Mouse (Mus musculus): ENCODE data around the gene Hic1. TPM values are rescaled to one million over a fixed set of nuclear protein-coding genes. Genes with fewer than 3 reads are reported as not detected.

Gene Hic1
- polyA plus RNA-seq, 1 experiment from 2014 or later: 0.21 TPM

DNA sequence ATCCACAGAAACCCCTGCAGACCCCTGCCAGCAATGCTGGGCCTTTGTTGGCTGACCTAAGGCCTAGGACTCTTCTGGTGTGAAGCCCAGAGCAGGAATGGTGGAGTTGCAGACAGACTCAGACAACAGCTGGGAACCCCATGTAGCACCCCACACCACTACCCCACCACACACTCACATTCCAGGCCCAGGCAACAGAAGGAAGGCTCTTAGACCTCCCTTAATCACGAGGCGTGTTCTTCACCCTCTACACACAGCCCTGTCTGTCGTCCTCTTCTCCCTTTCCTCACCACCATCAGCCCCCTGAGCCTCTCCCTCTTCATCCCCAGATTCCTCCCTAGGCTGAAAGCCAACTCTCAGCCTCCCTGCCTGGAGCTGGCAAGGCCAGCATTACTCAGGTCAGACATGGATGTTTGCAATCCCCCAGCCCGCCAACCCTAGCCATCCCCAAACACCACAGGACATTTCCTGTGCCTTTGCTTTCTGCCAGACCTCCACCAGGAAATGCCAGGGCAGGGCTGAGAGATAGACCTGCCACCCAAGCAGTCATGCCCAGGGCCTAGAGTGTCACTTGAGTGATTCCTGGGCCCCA lies 7.8 kb downstream of the Hic1 start:
- Histone ChIP-seq H3K4me1 (peaks cover 35% of the 10 kb centered on the region), H3K9me3 (no peaks in the 10 kb centered on the region), H3K36me3 (replicated peaks) (peaks cover 66% of the 10 kb centered on the region), H3K27ac (no peak overlapping the region), H3K27me3 (ENCODE audit: poor library complexity, severe bottlenecking) (peaks cover 44% of the 10 kb centered on the region), H3K4me3 (no peak overlapping the region)
- no peak for DNase-seq (ENCODE audit: extremely low spot score, low spot score)
- 84% methylated on average over 4 of the region's 4 CpGs for WGBS

DNA sequence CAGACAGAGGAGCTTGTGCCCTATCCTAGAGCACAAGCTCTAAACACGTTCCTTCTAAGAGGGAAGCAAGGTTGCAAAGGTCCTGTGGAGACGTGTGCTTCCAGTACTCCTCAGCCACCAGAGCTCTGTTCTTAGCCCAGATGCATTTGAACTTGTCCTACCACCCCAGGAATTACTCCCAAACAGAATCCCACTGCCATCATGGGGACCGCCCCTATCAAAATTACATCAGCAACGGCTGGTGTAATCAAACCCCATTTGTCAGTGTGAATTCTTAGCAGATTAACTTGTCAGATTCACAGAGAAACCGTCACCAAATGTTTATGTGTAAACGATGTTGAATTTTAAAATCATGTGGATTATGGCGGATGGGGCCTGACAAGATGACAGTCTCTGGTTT lies 8.4 kb downstream of the Hic1 start:
- H3K27me3 ChIP-seq (ENCODE audit: poor library complexity, severe bottlenecking): peaks cover 38% of the 10 kb centered on the region
- WGBS: 90% methylated on average over 7 of the region's 7 CpGs
- no peak overlapping the region for H3K27ac ChIP-seq
- DNase-seq (ENCODE audit: extremely low spot score, low spot score): no peak
- H3K4me3 ChIP-seq: no peak overlapping the region
- no peaks in the 10 kb centered on the region for H3K9me3 ChIP-seq
- H3K4me1 ChIP-seq: peaks cover 35% of the 10 kb centered on the region
- H3K36me3 ChIP-seq (replicated peaks): peaks cover 71% of the 10 kb centered on the region

GRCm38 (mm10) chr11:75159564-75159963 lies 9.8 kb downstream of the Hic1 start:
- H3K36me3 ChIP-seq (replicated peaks): peaks cover 71% of the 10 kb centered on the region

DNA sequence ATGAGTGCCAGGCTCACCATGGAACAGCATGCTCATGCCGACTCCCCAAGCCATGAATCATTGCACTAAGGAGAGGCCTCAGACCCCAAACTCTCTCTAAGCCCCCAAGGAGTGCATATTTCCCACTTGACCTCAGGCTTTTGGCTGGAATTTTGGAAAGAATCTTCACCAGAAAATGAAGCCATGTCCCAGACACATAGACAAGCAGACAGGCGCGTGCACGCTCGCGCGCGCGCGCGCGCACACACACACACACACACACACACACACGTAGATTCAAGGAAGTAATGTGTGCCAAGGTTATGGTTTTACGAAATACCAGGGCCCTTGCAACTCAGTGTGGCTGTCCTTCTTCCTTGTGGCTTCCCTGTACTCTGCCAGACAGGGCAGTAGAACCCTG lies 10.9 kb downstream of the Hic1 start:
- H3K27ac ChIP-seq: no peak overlapping the region
- no peak for DNase-seq (ENCODE audit: extremely low spot score, low spot score)
- peaks cover 73% of the 10 kb centered on the region for H3K36me3 ChIP-seq (replicated peaks)
- WGBS: 93% methylated on average over 14 of the region's 14 CpGs
- no peaks in the 10 kb centered on the region for H3K9me3 ChIP-seq
- peaks cover 13% of the 10 kb centered on the region for H3K27me3 ChIP-seq (ENCODE audit: poor library complexity, severe bottlenecking)
- H3K4me3 ChIP-seq: no peak overlapping the region
- H3K4me1 ChIP-seq: peaks cover 24% of the 10 kb centered on the region

More at GRCm38 (mm10) chr11:75159564-75159963, 9.8 kb downstream of the Hic1 start:
- Histone ChIP-seq H3K27ac (no peak overlapping the region), H3K4me3 (no peak overlapping the region), H3K4me1 (peaks cover 24% of the 10 kb centered on the region), H3K27me3 (ENCODE audit: poor library complexity, severe bottlenecking) (peaks cover 24% of the 10 kb centered on the region), H3K9me3 (no peaks in the 10 kb centered on the region)
- no peak for DNase-seq (ENCODE audit: extremely low spot score, low spot score)
- WGBS: 54% methylated on average over 2 of the region's 2 CpGs

DNA sequence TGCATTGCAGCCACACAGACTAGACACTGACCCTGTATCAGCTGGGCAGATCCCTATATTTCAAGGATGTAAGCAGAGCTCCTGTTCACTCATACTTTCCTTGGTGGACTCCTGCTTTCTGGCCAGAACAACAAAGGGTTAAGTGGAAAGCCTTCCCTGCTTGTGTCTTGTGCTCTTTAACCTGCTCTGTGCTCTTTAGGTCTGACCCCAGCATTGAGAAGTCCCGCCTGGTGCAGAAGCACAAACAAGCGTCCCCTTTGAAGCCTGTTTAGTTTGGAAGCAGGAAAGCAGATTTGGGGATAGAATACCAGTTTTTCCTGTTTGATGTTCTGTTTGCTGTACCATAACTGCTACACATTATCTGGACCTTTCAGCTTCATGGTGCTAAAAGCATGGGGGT lies 11.4 kb downstream of the Hic1 start:
- no peak for DNase-seq (ENCODE audit: extremely low spot score, low spot score)
- Histone ChIP-seq H3K4me3 (no peak overlapping the region), H3K9me3 (no peaks in the 10 kb centered on the region), H3K27me3 (ENCODE audit: poor library complexity, severe bottlenecking) (peaks cover 8% of the 10 kb centered on the region), H3K36me3 (replicated peaks) (peaks cover 72% of the 10 kb centered on the region), H3K4me1 (peaks cover 24% of the 10 kb centered on the region), H3K27ac (no peak overlapping the region)
- 46% methylated on average over 2 of the region's 2 CpGs for WGBS

- H3K4me1 ChIP-seq: peaks cover 24% of the 10 kb centered on the region
- H3K27ac ChIP-seq: no peak overlapping the region
- DNase-seq (ENCODE audit: extremely low spot score, low spot score): no peak
- WGBS: 64% methylated on average over 4 of the region's 4 CpGs
- H3K36me3 ChIP-seq (replicated peaks): peaks cover 66% of the 10 kb centered on the region
- no peak overlapping the region for H3K4me3 ChIP-seq
- no peaks in the 10 kb centered on the region; the same call in 1 of the 2 replicates for H3K27me3 ChIP-seq (ENCODE audit: poor library complexity, severe bottlenecking)
- H3K9me3 ChIP-seq: no peaks in the 10 kb centered on the region
Observed at GRCm38 (mm10) chr11:75157037-75157436, 12.3 kb downstream of the Hic1 start.

DNA sequence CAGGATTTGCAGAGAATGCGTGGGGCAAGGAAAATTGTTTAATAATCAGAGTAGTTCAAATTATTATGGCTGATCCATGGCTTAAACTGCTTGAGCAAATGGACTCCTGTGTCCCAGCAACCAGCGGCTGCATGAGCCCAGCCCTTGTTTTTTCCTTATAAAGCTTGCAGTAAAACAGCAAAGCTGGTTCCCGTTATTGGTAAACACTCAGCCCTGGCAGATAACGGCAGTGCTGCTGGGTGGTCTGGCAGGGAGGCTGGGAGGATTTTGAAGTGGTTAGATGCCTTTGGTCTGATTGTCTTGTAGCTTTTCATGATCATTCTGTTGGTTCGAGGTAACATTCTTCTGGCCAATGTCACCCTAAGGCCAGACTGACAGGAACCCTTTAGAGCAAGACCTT lies 12.9 kb downstream of the Hic1 start:
- H3K27me3 ChIP-seq (ENCODE audit: poor library complexity, severe bottlenecking): no peaks in the 10 kb centered on the region
- H3K4me1 ChIP-seq: peaks cover 24% of the 10 kb centered on the region
- H3K27ac ChIP-seq: peak overlapping the region; percentile 15; the same call in 1 of the 2 replicates
- no peak for DNase-seq (ENCODE audit: extremely low spot score, low spot score)
- peaks cover 60% of the 10 kb centered on the region for H3K36me3 ChIP-seq (replicated peaks)
- H3K4me3 ChIP-seq: no peak overlapping the region
- H3K9me3 ChIP-seq: no peaks in the 10 kb centered on the region
- 73% methylated on average over 5 of the region's 5 CpGs for WGBS

- peak overlapping the region; percentile 15; the same call in 1 of the 2 replicates for H3K27ac ChIP-seq
- peaks cover 59% of the 10 kb centered on the region for H3K36me3 ChIP-seq (replicated peaks)
- no peaks in the 10 kb centered on the region for H3K9me3 ChIP-seq
- peaks cover 24% of the 10 kb centered on the region for H3K4me1 ChIP-seq
- 86% methylated on average over 6 of the region's 6 CpGs for WGBS
- H3K4me3 ChIP-seq: no peak overlapping the region
- no peak for DNase-seq (ENCODE audit: extremely low spot score, low spot score)
- no peaks in the 10 kb centered on the region for H3K27me3 ChIP-seq (ENCODE audit: poor library complexity, severe bottlenecking)
Observed at GRCm38 (mm10) chr11:75155985-75156384, 13.3 kb downstream of the Hic1 start.

GRCm38 (mm10) chr11:75154053-75154585 lies 15.2 kb downstream of the Hic1 start:
- Histone ChIP-seq H3K36me3 (replicated peaks) (peaks cover 58% of the 10 kb centered on the region), H3K9me3 (no peaks in the 10 kb centered on the region), H3K27me3 (ENCODE audit: poor library complexity, severe bottlenecking) (no peaks in the 10 kb centered on the region), H3K4me3 (no peak overlapping the region), H3K4me1 (peaks cover 24% of the 10 kb centered on the region), H3K27ac (no peak overlapping the region)
- 82% methylated on average over 6 of the region's 6 CpGs for WGBS
- no peak for DNase-seq (ENCODE audit: extremely low spot score, low spot score)

- 84% methylated on average over 18 of the region's 18 CpGs for WGBS
- Histone ChIP-seq H3K27me3 (ENCODE audit: poor library complexity, severe bottlenecking) (no peaks in the 10 kb centered on the region), H3K4me3 (no peak overlapping the region), H3K27ac (peak overlapping the region; percentile 16; the same call in 1 of the 2 replicates), H3K4me1 (peaks cover 22% of the 10 kb centered on the region), H3K36me3 (replicated peaks) (peaks cover 59% of the 10 kb centered on the region), H3K9me3 (no peaks in the 10 kb centered on the region)
- no peak for DNase-seq (ENCODE audit: extremely low spot score, low spot score)
Observed at GRCm38 (mm10) chr11:75152603-75153557, 16.4 kb downstream of the Hic1 start.

- H3K36me3 ChIP-seq (replicated peaks): peaks cover 62% of the 10 kb centered on the region
- peaks cover 15% of the 10 kb centered on the region for H3K4me1 ChIP-seq
- DNase-seq (ENCODE audit: extremely low spot score, low spot score): no peak
- 88% methylated on average over 1 of the region's 1 CpGs for WGBS
- H3K27me3 ChIP-seq (ENCODE audit: poor library complexity, severe bottlenecking): no peaks in the 10 kb centered on the region
- no peaks in the 10 kb centered on the region for H3K9me3 ChIP-seq
- no peak overlapping the region for H3K27ac ChIP-seq
- H3K4me3 ChIP-seq: no peak overlapping the region
Observed at GRCm38 (mm10) chr11:75150346-75150745, 19.0 kb downstream of the Hic1 start.

DNA sequence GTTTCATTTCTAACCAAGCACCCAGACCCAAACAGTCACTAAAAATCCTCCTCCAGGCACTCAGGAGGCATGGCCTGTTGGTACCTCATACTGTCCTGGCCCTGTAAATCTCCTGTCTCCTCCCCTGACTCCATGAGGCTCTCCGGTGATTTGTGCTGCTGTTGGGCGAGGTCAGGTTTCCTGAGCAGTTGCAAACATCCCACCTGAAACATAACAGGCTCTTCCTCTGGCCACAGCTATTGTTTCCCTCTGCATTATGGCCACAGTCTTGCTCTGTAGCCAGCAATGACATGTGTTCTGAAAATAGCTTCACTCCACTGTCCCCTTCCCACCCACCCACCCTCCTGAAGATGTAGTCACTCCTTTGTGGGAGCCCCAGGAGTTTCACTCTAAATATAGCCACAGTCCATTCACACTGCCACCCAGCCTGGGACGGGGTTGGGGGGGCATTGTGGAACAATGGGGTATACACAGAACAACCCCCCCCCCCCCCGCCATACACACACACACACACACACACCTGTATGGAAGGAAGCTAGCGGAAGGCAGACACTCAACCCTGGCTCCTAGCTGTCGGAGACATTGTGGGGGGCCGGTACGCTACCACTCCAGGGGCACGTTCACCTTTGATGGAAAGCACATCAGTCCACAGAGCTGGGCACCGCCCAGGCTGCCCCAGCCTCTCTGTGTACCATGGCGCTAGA lies 20.8 kb downstream of the Hic1 start:
- H3K9me3 ChIP-seq: no peaks in the 10 kb centered on the region
- peak overlapping the region; percentile 71; the same call in 1 of the 2 replicates for H3K27ac ChIP-seq
- DNase-seq (ENCODE audit: extremely low spot score, low spot score): no peak
- WGBS: 89% methylated on average over 11 of the region's 11 CpGs
- H3K4me1 ChIP-seq: peaks cover 15% of the 10 kb centered on the region
- no peak overlapping the region for H3K4me3 ChIP-seq
- no peaks in the 10 kb centered on the region for H3K27me3 ChIP-seq (ENCODE audit: poor library complexity, severe bottlenecking)
- H3K36me3 ChIP-seq (replicated peaks): peaks cover 74% of the 10 kb centered on the region

Measured in forebrain, embryonic 10.5 days (tissue).